Mouse (Mus musculus): ENCODE results near the gene Rbpjl. TPM values are rescaled to one million over a fixed set of nuclear protein-coding genes. Genes with fewer than 3 reads are reported as not detected.

Gene Rbpjl
- polyA plus RNA-seq, 1 experiment from 2014 or later: 0.49 TPM

DNA sequence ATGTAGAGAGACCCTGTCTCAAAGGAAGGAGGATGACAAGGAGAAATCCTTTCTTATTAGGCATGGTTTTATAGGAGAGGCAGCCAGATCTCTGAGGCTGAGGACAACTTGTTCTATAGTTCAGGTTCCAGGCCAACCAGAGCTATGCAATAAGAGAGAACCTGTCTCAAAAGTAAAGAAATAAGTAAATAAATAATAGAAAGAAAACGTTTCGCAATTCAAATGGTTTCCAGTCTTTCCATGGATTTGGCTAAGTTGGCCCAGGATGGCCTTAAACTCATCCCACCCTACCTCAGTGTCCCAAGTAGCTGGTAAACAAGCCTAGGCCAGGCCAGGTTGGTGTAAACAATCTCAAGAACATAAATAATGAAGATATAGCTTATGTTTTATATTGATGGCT lies 41.8 kb downstream of the Rbpjl start:
- Histone ChIP-seq H3K27me3 (ENCODE audit: control insufficient read depth, insufficient read depth, low read length) (peaks cover 7% of the 10 kb centered on the region), H3K4me1 (ENCODE audit: control insufficient read depth, insufficient read depth, low read length) (peaks cover 25% of the 10 kb centered on the region), H3K27ac (ENCODE audit: low read length) (no peak overlapping the region), H3K9me3 (replicated peaks; ENCODE audit: control insufficient read depth, low read length) (no peaks in the 10 kb centered on the region), H3K36me3 (ENCODE audit: control insufficient read depth, insufficient read depth) (no peaks in the 10 kb centered on the region), H3K4me2 (ENCODE audit: low read depth, low read length) (no peak overlapping the region), H3K9ac (ENCODE audit: low read length) (no peak overlapping the region), H3K4me3 (ENCODE audit: low read length) (no peak overlapping the region)
- 86% methylated on average over 2 of the region's 2 CpGs for WGBS
- no peak for ATAC-seq (replicated peaks; ENCODE audit: extremely low read depth, insufficient read depth, low FRiP score)

DNA sequence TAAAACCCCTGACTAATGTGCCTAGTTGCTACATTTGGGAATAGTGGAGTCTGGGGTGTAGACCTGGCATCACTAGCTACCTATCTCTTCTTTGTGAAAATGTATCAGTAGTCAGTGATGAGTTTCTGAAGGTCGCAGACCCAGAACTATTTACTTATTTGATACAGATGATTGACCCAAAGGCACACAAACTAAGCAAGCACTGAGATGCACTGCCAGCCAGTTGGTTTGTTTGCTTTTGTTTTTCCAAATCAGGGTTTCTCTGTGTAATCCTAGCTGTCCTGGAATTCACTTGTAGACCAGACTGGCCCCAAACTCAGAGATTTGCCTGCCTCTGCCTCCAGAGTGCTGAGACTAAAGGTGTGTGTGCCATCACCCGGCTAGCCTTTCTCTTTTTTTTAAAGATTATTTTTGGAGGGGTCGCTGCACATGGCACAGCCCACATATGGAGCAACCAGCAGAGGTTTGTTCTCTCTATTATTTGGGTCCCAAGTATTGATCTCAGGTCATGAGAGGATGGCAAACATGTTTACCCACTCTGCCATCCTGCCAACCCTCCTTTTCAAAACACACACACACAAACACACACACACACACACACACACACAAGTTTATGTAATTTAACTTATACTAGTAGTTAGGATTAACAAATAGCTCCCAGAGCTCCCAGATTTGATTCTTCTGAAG lies 42.6 kb downstream of the Rbpjl start:
- Histone ChIP-seq H3K9me3 (replicated peaks; ENCODE audit: control insufficient read depth, low read length) (peaks cover 4% of the 10 kb centered on the region), H3K9ac (ENCODE audit: low read length) (no peak overlapping the region), H3K36me3 (ENCODE audit: control insufficient read depth, insufficient read depth) (no peaks in the 10 kb centered on the region), H3K4me2 (ENCODE audit: low read depth, low read length) (no peak overlapping the region), H3K4me1 (ENCODE audit: control insufficient read depth, insufficient read depth, low read length) (peaks cover 28% of the 10 kb centered on the region), H3K4me3 (ENCODE audit: low read length) (no peak overlapping the region), H3K27ac (ENCODE audit: low read length) (no peak overlapping the region), H3K27me3 (ENCODE audit: control insufficient read depth, insufficient read depth, low read length) (peaks cover 12% of the 10 kb centered on the region)
- 76% methylated on average over 3 of the region's 3 CpGs for WGBS
- no peak for ATAC-seq (replicated peaks; ENCODE audit: extremely low read depth, insufficient read depth, low FRiP score)

DNA sequence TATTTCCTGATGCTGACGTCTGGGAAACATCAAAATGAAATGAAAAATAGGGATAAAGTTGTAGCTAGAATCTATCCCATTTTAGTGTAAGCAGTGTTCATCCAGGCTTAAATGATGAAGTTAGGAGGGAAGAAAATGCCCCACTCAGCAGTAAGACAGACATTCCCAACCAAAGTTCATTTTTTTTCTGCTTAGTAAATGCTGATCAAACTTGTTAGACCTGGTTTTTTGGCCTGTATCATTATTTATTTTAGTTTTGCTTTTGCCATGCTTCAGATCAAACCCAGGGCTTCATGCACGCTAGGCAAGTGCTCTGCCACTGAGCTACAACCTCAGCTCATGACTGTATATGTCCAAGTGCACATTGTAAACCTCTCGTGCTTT lies 43.1 kb downstream of the Rbpjl start:
- peaks cover 4% of the 10 kb centered on the region for H3K9me3 ChIP-seq (replicated peaks; ENCODE audit: control insufficient read depth, low read length)
- peaks cover 25% of the 10 kb centered on the region for H3K4me1 ChIP-seq (ENCODE audit: control insufficient read depth, insufficient read depth, low read length)
- H3K36me3 ChIP-seq (ENCODE audit: control insufficient read depth, insufficient read depth): no peaks in the 10 kb centered on the region
- H3K4me2 ChIP-seq (ENCODE audit: low read depth, low read length): no peak overlapping the region
- no peak overlapping the region for H3K4me3 ChIP-seq (ENCODE audit: low read length)
- H3K27me3 ChIP-seq (ENCODE audit: control insufficient read depth, insufficient read depth, low read length): peaks cover 13% of the 10 kb centered on the region
- H3K9ac ChIP-seq (ENCODE audit: low read length): no peak overlapping the region
- 77% methylated on average over 3 of the region's 3 CpGs for WGBS
- ATAC-seq (replicated peaks; ENCODE audit: extremely low read depth, insufficient read depth, low FRiP score): no peak
- H3K27ac ChIP-seq (ENCODE audit: low read length): no peak overlapping the region

DNA sequence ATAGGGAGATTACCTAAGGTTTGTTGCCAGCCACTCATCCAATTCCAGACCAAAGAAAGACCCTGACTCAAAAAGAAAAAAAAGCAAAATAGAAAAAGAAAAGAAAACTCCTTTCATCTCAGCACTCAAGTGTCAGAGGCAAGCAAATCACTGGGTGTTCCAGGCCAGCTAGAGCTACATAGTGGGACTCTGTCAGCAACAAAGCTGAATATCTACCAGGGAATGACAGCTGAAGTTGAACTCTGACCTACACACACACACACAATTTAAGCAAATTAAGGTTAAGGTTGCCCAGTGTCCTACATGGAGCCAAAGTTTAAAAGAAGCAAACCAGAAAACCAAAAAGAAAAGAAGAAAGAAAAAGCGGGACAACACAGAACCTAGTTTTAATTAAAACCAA lies 45.2 kb downstream of the Rbpjl start:
- 95% methylated on average over 1 of the region's 1 CpGs for WGBS
- H3K27me3 ChIP-seq (ENCODE audit: control insufficient read depth, insufficient read depth, low read length): peaks cover 13% of the 10 kb centered on the region
- no peak overlapping the region for H3K4me2 ChIP-seq (ENCODE audit: low read depth, low read length)
- H3K9me3 ChIP-seq (replicated peaks; ENCODE audit: control insufficient read depth, low read length): peaks cover 4% of the 10 kb centered on the region
- no peak overlapping the region for H3K27ac ChIP-seq (ENCODE audit: low read length)
- H3K4me1 ChIP-seq (ENCODE audit: control insufficient read depth, insufficient read depth, low read length): peaks cover 33% of the 10 kb centered on the region
- no peak for ATAC-seq (replicated peaks; ENCODE audit: extremely low read depth, insufficient read depth, low FRiP score)
- H3K9ac ChIP-seq (ENCODE audit: low read length): no peak overlapping the region
- no peak overlapping the region for H3K4me3 ChIP-seq (ENCODE audit: low read length)
- H3K36me3 ChIP-seq (ENCODE audit: control insufficient read depth, insufficient read depth): no peaks in the 10 kb centered on the region

DNA sequence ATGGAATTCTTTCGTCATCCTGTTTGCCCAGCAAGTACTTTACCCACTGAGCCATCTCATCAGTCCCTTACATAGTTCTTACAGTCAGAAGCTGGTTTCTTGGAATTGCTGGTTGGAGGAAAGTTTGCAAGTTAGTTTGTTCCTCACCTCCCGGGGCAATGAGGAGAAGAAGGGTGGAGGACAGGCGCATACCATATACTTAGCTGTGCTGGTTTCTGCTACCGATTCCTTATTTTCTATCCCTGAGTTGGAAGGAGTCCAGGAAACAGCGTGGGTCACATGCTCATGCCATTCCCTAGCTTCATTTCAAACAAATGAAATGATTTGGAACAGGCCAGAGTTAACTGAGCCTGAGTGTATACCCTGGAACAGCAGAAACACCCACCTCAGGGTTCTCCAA lies 46.0 kb downstream of the Rbpjl start:
- Histone ChIP-seq H3K27me3 (ENCODE audit: control insufficient read depth, insufficient read depth, low read length) (peaks cover 11% of the 10 kb centered on the region), H3K27ac (ENCODE audit: low read length) (no peak overlapping the region), H3K9ac (ENCODE audit: low read length) (no peak overlapping the region), H3K4me3 (ENCODE audit: low read length) (no peak overlapping the region), H3K9me3 (replicated peaks; ENCODE audit: control insufficient read depth, low read length) (peaks cover 4% of the 10 kb centered on the region), H3K4me1 (ENCODE audit: control insufficient read depth, insufficient read depth, low read length) (peaks cover 35% of the 10 kb centered on the region), H3K36me3 (ENCODE audit: control insufficient read depth, insufficient read depth) (no peaks in the 10 kb centered on the region), H3K4me2 (ENCODE audit: low read depth, low read length) (no peak overlapping the region)
- no peak for ATAC-seq (replicated peaks; ENCODE audit: extremely low read depth, insufficient read depth, low FRiP score)
- WGBS: 44% methylated on average over 5 of the region's 5 CpGs

DNA sequence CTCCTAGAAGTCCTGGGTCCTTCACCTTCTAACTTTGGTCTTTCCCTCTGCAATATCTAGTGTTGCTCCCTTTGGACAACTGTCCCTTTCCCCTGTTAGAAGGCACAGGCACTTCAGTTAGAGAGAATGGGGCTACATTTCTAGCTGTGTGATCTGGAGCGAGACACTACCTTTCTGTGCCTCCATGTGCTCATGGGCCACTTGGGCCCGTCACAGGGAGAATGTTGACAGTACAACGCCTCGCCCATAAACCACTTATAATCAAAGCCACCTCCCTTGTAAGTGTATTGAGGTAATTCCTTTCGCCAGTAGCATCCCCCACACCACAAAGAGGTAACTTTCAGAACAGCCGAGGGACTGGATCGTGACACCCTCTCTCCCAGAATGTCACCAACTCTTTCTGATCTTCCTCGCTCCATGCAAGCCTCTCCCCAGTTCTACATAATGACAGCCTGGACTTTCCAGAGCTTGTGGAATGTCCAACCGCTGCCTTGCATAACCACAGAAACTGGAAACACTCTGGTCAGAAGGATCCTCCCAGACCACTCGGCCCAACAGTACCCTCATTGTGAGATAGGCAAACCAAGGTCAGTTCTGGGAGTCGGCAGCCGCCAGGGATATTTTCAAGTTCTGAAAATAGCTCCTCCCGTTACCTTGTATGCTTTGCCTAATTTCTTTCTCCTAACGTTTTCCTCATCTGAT lies 46.6 kb downstream of the Rbpjl start:
- Histone ChIP-seq H3K9ac (ENCODE audit: low read length) (no peak overlapping the region), H3K9me3 (replicated peaks; ENCODE audit: control insufficient read depth, low read length) (peaks cover 4% of the 10 kb centered on the region), H3K27ac (ENCODE audit: low read length) (0 out of 2 replicates have a peak overlapping the region, but pooled peaks have one; percentile 4), H3K36me3 (ENCODE audit: control insufficient read depth, insufficient read depth) (no peaks in the 10 kb centered on the region), H3K4me2 (ENCODE audit: low read depth, low read length) (no peak overlapping the region), H3K4me3 (ENCODE audit: low read length) (no peak overlapping the region), H3K27me3 (ENCODE audit: control insufficient read depth, insufficient read depth, low read length) (peaks cover 8% of the 10 kb centered on the region; the same call in 1 of the 2 replicates), H3K4me1 (ENCODE audit: control insufficient read depth, insufficient read depth, low read length) (peaks cover 40% of the 10 kb centered on the region)
- 49% methylated on average over 14 of the region's 14 CpGs for WGBS
- no peak for ATAC-seq (replicated peaks; ENCODE audit: extremely low read depth, insufficient read depth, low FRiP score)

DNA sequence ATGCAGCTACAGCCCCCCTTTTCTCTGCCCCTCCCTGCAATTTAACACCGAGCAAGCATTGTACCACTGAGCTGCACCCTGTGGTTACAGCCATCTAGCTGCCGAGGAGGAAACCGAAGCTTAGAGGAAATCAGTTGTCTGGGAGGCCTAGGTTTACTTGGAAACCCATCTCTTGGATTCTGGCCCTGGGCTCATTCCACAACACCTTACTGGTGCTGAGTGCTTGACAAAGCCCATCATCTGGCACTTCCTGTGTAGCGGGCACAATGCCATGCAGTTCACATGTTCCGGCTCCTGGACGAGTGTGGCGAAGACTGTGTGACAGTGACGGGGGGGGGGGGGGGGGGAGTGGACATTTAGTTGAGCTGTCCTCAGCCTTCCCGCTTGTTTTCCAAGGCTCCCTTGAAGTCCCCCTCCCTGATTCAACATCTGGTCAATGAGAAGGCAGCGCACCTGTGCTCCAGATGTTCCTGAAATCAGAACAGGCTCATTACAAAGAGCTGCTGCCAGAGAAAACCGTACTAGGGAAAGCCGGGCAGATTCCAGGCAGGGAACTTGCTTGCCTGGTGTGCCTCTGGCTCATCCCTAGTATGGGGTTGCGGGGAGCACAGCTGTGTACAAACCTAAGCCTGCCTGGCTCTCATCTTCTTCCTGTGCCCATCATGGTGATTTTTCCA lies 49.2 kb downstream of the Rbpjl start:
- Histone ChIP-seq H3K9me3 (replicated peaks; ENCODE audit: control insufficient read depth, low read length) (peaks cover 4% of the 10 kb centered on the region), H3K27me3 (ENCODE audit: control insufficient read depth, insufficient read depth, low read length) (peaks cover 8% of the 10 kb centered on the region; the same call in 1 of the 2 replicates), H3K4me1 (ENCODE audit: control insufficient read depth, insufficient read depth, low read length) (peaks cover 64% of the 10 kb centered on the region), H3K9ac (ENCODE audit: low read length) (no peak overlapping the region), H3K4me2 (ENCODE audit: low read depth, low read length) (peak overlapping the region; percentile 8), H3K36me3 (ENCODE audit: control insufficient read depth, insufficient read depth) (no peaks in the 10 kb centered on the region), H3K27ac (ENCODE audit: low read length) (peak overlapping the region; percentile 6), H3K4me3 (ENCODE audit: low read length) (no peak overlapping the region)
- peak; percentile 65 for ATAC-seq (replicated peaks; ENCODE audit: extremely low read depth, insufficient read depth, low FRiP score)
- 28% methylated on average over 12 of the region's 13 CpGs for WGBS

DNA sequence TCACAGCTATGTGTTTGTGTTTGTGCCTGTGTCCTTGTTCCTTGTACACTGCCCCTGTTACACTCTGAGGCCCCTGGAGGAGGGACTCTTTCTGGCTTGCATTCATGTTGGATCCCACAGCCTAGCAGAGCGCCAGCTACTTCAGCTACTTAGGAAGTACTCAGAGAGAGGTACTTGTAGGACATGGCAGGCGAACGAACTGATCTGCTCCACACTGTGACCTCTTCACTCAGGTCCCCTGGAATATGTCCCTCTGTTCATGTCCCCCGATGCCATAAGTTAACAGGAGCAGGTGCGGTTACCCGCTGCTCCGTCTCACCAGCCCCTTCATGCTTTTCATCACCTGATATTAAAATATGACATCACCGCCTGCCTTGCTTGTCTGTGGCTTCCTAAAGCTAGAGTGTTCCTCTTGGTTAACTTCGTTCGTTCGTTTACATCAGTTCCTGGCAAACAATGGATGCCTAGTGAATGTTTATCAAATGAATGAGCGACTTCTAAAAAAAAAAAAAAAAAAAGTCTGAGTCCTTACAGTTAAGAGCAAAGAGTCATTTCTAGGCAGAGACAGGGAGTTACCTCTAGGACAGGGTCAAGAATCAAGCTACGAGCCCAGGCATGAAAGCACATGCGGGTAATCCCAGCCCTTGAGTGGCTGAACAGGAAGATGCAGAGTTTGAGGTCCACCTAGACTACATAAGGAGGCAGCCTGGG lies 50.3 kb downstream of the Rbpjl start:
- H3K27me3 ChIP-seq (ENCODE audit: control insufficient read depth, insufficient read depth, low read length): peaks cover 7% of the 10 kb centered on the region; the same call in 1 of the 2 replicates
- H3K9me3 ChIP-seq (replicated peaks; ENCODE audit: control insufficient read depth, low read length): peaks cover 4% of the 10 kb centered on the region
- peaks cover 64% of the 10 kb centered on the region for H3K4me1 ChIP-seq (ENCODE audit: control insufficient read depth, insufficient read depth, low read length)
- ATAC-seq (replicated peaks; ENCODE audit: extremely low read depth, insufficient read depth, low FRiP score): peak; percentile 84
- no peaks in the 10 kb centered on the region for H3K36me3 ChIP-seq (ENCODE audit: control insufficient read depth, insufficient read depth)
- WGBS: 30% methylated on average over 14 of the region's 14 CpGs
- peak overlapping the region; percentile 51 for H3K27ac ChIP-seq (ENCODE audit: low read length)
- peak overlapping the region; percentile 8 for H3K4me2 ChIP-seq (ENCODE audit: low read depth, low read length)
- H3K4me3 ChIP-seq (ENCODE audit: low read length): no peak overlapping the region
- H3K9ac ChIP-seq (ENCODE audit: low read length): no peak overlapping the region
